Mouse (Mus musculus): ENCODE measurements around the gene Tmem184b. TPM values are rescaled to one million over a fixed set of nuclear protein-coding genes. Genes with fewer than 3 reads are reported as not detected.
A peak's percentile ranks its signal among the peaks of the same experiment; 100 is the strongest.

Gene Tmem184b
- polyA plus RNA-seq, 1 experiment from 2014 or later = 58.5 TPM

MicroRNAs encoded within 50 kb of the gene (microRNA counts, 519-probe panel; counts per million panel counts)
- microRNA mmu-miR-1943 = 2,304 counts per million, percentile 44 among the panel's probes with 10 or more counts

Small RNAs within 50 kb of the gene (microRNA-seq; reads per million reads assigned to microRNA genes)
- gene Mir1943 = 0.97 reads per million

Other genes starting within 250 kb of the Tmem184b start
- 9.1 and 9.7 TPM in 2 replicates for gene Sox10, start 238.3 kb downstream of the Tmem184b start, polyA plus RNA-seq (2015; fragmentation: Nextera tagmentation; extraction: Ambion mirVana)
- gene Pick1, start 174.4 kb downstream of the Tmem184b start, polyA plus RNA-seq (2015; fragmentation: Nextera tagmentation; extraction: Ambion mirVana) = 47.6 and 51.4 TPM in 2 replicates
- gene Gm49486, start 174.2 kb downstream of the Tmem184b start, polyA plus RNA-seq (2015; fragmentation: Nextera tagmentation; extraction: Ambion mirVana) = 0.61 and 0.65 TPM in 2 replicates
- gene Slc16a8, start 148.8 kb downstream of the Tmem184b start, polyA plus RNA-seq (2015; fragmentation: Nextera tagmentation; extraction: Ambion mirVana) = 0.22 and 0.28 TPM in 2 replicates
- gene Baiap2l2, start 118.0 kb downstream of the Tmem184b start, polyA plus RNA-seq (2015; fragmentation: Nextera tagmentation; extraction: Ambion mirVana) = 8.4 and 9.1 TPM in 2 replicates
- 16.6 and 18.9 TPM in 2 replicates for gene Pla2g6, start 75.2 kb downstream of the Tmem184b start, polyA plus RNA-seq (2015; fragmentation: Nextera tagmentation; extraction: Ambion mirVana)
- gene Maff, start 56.9 kb downstream of the Tmem184b start, polyA plus RNA-seq (2015; fragmentation: Nextera tagmentation; extraction: Ambion mirVana) = 5.2 and 6.6 TPM in 2 replicates
- 63.7 and 66.0 TPM in 2 replicates for gene Csnk1e, start 52.0 kb upstream of the Tmem184b start, polyA plus RNA-seq (2015; fragmentation: Nextera tagmentation; extraction: Ambion mirVana)
- 0.05 TPM in 1 of 2 replicates, not detected in the other for gene Kcnj4, start 101.7 kb upstream of the Tmem184b start, polyA plus RNA-seq (2015; fragmentation: Nextera tagmentation; extraction: Ambion mirVana)
- 96.2 and 98.2 TPM in 2 replicates for gene Kdelr3, start 112.8 kb upstream of the Tmem184b start, polyA plus RNA-seq (2015; fragmentation: Nextera tagmentation; extraction: Ambion mirVana)
- gene Ddx17, start 143.2 kb upstream of the Tmem184b start, polyA plus RNA-seq (2015; fragmentation: Nextera tagmentation; extraction: Ambion mirVana) = 48.5 and 51.4 TPM in 2 replicates
- 2.8 TPM in 2 replicates for gene Dmc1, start 201.5 kb upstream of the Tmem184b start, polyA plus RNA-seq (2015; fragmentation: Nextera tagmentation; extraction: Ambion mirVana)

All from stomach, embryonic 15.5 days (tissue).